Mouse (Mus musculus): ENCODE measurements at regions not wholly inside any gene's neighbourhood (a gene's known extent, or its start where the extent isn't known, plus 50 kb on each side); places are given as distances from the start of the nearest gene placed in this dataset.

DNA sequence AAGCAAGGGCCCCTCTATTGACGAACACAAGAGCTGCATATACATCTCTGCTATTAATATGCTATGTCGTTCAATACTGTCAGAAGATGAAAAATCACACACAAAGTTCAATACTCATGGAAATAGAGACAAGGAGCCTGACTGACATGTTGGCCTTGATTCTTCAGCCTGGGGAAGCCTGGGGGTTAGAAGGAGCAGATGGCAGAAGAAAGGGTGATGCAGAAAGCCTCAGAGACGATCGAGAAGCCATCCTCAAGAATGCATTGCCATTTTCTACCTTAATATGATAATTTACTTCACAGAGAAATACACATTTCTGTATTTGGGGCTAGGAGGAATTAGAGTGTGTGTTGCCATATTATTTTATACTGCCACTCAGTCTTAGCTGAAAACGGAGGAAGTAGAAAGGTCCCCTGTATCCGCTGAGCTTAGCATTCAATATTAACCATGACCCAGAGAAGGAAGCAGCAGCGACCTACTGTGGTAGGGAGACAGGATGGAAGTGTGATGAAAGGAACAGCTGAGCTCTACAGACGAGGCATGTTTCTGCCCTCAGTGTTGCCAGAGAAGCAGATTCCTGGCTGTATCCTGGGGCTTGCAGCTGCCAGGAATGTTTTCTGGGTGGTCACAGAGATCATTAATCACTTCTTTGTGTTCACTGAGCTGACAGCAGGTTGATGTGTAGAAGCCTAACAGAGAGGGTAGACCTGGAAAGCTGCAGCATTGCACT lies 105.2 kb downstream of the Lrig3 start:
- intact Hi-C loops (cut with DNase I): no loop called here
- DNase-seq (ENCODE audit: extremely low spot score in 1 of 2, low spot score in 2 of 2): no peak
- H3K4me3 ChIP-seq: no peak overlapping the region
- TF ChIP-seq CTCF (IDR thresholded peaks at IDR 0.05): no peak
- no peak overlapping the region for H3K27ac ChIP-seq

GRCm38 (mm10) chr10:126071714-126072057 lies 105.7 kb downstream of the Lrig3 start:
- DNase-seq (ENCODE audit: extremely low spot score in 1 of 2, low spot score in 2 of 2): no peak
- Histone ChIP-seq H3K27ac (no peak overlapping the region), H3K4me3 (no peak overlapping the region)
- intact Hi-C loops (cut with DNase I): no loop called here
- TF ChIP-seq CTCF (IDR thresholded peaks at IDR 0.05): no peak

DNA sequence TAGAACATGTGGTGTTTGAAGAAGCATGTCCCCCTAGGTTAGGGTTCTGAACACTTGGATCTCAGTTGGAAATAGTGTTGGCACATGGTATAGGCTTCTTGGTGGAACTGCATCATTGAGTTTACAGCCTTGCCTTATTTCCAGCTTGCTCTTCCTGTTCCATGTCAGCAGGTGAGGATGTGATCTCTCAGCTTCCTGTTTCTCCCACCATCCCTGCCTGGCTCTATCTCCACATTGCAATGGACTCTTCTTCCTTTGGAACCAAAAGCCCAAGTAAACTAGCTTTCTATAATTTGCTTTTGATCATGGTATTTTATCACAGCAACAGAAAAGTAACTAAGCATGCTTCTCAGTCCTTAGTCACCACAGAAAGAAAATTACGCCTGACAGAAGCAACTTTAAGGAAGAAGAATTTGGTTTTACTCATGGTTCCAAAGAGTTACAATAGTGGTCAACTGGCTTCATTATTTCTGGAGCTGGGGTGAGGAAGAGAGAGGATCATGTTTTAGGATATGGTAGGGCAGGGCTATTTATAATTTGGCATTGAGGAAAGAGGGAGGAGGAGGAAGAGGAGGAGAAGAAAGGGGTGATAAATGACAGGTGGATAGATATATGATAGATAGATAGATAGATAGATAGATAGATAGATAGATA lies 111.5 kb downstream of the Lrig3 start:
- no peak overlapping the region for H3K4me3 ChIP-seq
- no peak for DNase-seq (ENCODE audit: extremely low spot score in 1 of 2, low spot score in 2 of 2)
- intact Hi-C loops (cut with DNase I): no loop called here
- TF ChIP-seq CTCF (IDR thresholded peaks at IDR 0.05): no peak
- no peak overlapping the region for H3K27ac ChIP-seq

DNA sequence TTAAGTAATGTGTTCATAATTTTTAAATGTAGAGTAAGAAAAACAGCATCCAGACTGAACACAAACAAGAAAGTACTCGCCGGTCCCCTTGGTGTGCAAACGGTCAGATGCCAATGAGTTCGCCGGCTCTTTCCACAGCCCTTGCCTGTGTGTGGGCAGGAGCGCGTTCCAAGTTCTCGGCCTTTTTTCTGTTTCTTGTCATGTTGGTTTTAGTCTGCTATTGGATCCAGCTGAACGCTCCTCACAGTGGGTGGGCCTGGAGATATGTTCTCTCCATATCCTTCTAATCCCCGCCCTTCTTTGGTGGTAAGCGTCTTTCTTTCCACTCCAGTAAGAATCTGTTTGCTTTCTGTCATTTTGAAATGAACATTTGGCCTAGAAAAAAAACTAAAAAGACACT lies 116.6 kb downstream of the Lrig3 start:
- TF ChIP-seq CTCF (IDR thresholded peaks at IDR 0.05): no peak
- intact Hi-C loops (cut with DNase I): no loop called here
- no peak for DNase-seq (ENCODE audit: extremely low spot score in 1 of 2, low spot score in 2 of 2)
- Histone ChIP-seq H3K27ac (no peak overlapping the region), H3K4me3 (no peak overlapping the region)

DNA sequence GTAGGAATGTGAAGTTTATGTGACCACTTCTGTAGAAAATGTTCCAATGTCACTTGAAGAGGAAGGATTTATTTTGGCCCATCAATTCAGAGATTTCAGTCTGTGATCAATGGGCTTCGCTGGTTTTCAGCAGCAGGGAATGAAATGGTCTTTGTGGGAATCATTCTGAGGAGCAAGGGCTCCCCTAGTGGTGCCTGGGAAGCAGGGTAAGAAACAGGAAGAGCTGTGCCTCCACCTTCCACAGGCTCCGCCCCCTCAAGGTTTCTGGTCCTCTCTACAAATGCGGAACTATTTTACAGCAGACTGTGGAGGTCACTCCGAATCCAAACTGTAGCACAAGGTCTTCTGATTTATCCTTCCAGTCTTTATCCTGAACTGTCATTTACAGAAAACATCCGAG lies 120.7 kb downstream of the Lrig3 start:
- TF ChIP-seq CTCF (IDR thresholded peaks at IDR 0.05): peak; percentile 28
- H3K4me3 ChIP-seq: no peak overlapping the region
- no peak overlapping the region for H3K27ac ChIP-seq
- intact Hi-C loops (cut with DNase I): no loop called here
- no peak for DNase-seq (ENCODE audit: extremely low spot score in 1 of 2, low spot score in 2 of 2)

GRCm38 (mm10) chr10:126094238-126094880 lies 128.4 kb downstream of the Lrig3 start:
- peak overlapping the region; percentile 41 for H3K4me3 ChIP-seq
- DNase-seq (ENCODE audit: extremely low spot score in 1 of 2, low spot score in 2 of 2): peak; percentile 22 to 55
- intact Hi-C loops (cut with DNase I): no loop called here
- TF ChIP-seq CTCF (IDR thresholded peaks at IDR 0.05): no peak
- H3K27ac ChIP-seq: peak overlapping the region; percentile 38; the same call in 1 of the 2 replicates

DNA sequence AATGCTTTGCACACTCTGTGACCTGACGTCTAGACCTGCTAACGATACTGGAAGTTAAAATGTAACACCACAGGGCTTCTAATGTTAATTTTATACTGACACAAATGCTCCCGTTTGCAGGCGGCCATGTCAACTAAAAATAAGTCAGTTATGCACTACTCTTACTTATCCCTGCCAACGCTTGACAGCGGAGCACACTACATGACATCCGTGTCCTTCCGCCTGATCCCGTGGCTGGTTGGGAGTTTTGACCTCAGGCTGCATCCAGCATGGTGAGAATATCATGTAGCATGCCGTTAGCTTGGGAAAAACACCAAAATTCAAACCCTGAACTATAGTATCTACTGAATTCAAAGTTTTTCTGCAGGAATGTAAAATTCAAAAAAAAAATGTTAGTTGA lies 131.9 kb downstream of the Lrig3 start:
- intact Hi-C loops (cut with DNase I): no loop called here

GRCm38 (mm10) chr10:126102876-126103275 lies 136.9 kb downstream of the Lrig3 start:
- no peak overlapping the region for H3K27ac ChIP-seq
- intact Hi-C loops (cut with DNase I): no loop called here
- no peak for TF ChIP-seq CTCF (IDR thresholded peaks at IDR 0.05)
- no peak for DNase-seq (ENCODE audit: extremely low spot score in 1 of 2, low spot score in 2 of 2)
- no peak overlapping the region for H3K4me3 ChIP-seq

More for the DNA sequence above, 131.9 kb downstream of the Lrig3 start:
- TF ChIP-seq CTCF (IDR thresholded peaks at IDR 0.05): no peak
- no peak for DNase-seq (ENCODE audit: extremely low spot score in 1 of 2, low spot score in 2 of 2)
- Histone ChIP-seq H3K4me3 (no peak overlapping the region), H3K27ac (no peak overlapping the region)

DNA sequence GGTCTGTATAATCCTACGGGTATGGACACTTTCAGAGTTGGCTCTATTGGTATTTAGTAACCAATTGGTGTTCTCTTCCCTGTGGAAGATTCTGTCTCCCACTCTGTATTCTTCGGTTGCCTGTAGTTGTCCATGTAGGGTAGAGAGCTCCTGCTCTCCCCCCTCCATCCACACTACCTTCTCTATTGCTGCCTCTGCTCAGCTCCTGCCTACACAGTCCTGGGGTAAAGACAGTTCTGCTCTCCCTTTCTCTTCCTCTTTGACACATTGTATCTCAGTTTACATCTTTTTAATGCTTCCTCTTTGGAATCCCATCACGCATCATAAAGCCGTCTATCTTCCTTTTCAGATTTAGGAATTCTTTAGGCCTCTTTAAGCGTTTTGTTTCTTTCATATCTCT lies 147.1 kb downstream of the Lrig3 start:
- DNase-seq (ENCODE audit: extremely low spot score in 1 of 2, low spot score in 2 of 2): no peak
- no peak for TF ChIP-seq CTCF (IDR thresholded peaks at IDR 0.05)
- Histone ChIP-seq H3K27ac (no peak overlapping the region), H3K4me3 (no peak overlapping the region)
- intact Hi-C loops (cut with DNase I): no loop called here

GRCm38 (mm10) chr10:126115386-126115785 lies 149.4 kb downstream of the Lrig3 start:
- no peak for DNase-seq (ENCODE audit: extremely low spot score in 1 of 2, low spot score in 2 of 2)
- no peak for TF ChIP-seq CTCF (IDR thresholded peaks at IDR 0.05)
- intact Hi-C loops (cut with DNase I): no loop called here
- Histone ChIP-seq H3K27ac (no peak overlapping the region), H3K4me3 (no peak overlapping the region)

- Histone ChIP-seq H3K27ac (no peak overlapping the region), H3K4me3 (no peak overlapping the region)
- intact Hi-C loops (cut with DNase I): loop anchor here (10.0 kb wide), 1 partner anchor 397 kb away; no protein-coding TSS in a partner anchor
- no peak for DNase-seq (ENCODE audit: extremely low spot score in 1 of 2, low spot score in 2 of 2)
- TF ChIP-seq CTCF (IDR thresholded peaks at IDR 0.05): no peak
These were observed 155.7 kb downstream of the Lrig3 start for GRCm38 (mm10) chr10:126121626-126122025.

DNA sequence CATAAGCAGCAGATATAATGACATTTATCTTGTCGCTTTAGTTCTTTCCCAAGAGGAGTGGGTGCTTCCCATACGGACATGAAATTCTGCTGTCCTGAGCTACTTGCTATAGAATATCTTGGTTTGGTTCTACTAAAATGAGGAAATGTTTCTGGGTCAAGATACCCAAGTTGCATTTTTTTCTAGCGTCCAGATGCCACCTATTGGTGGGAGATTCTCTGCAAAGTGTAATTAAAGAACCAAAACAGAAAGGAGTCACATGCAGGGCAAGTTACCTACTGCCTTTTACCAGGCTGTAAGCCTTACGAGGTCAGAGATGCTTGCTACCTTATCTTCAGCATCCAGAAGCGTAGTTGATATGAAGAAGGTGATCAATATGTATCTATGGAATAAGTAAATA lies 156.5 kb downstream of the Lrig3 start:
- Histone ChIP-seq H3K27ac (no peak overlapping the region), H3K4me3 (no peak overlapping the region)
- peak; percentile 24 for TF ChIP-seq CTCF (IDR thresholded peaks at IDR 0.05)
- DNase-seq (ENCODE audit: extremely low spot score in 1 of 2, low spot score in 2 of 2): no peak
- intact Hi-C loops (cut with DNase I): loop anchor here (10.0 kb wide), 1 partner anchor 398 kb away; no protein-coding TSS in a partner anchor
